Mouse (Mus musculus): ENCODE results near the gene Slc6a19.

DNA sequence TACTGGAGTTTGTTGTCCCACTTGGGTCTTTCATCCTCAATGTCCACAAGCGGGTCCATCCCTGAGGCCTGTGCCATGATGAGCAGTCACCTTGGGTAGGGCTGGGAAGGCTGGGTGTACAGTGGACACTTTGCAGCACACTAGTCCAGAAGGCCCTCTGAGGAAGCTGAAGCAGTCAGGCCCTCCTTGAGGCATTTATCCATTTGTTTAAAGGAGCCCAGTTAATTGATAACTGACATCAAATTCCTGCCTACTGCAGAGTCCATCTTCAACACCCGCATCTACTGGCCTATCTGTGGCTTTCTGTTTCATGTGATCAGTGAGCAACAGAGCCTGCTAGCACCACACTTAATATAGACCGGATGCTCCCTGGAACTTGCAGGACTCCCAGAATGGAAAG is 26.8 kb downstream of the Slc6a19 start, which contains the start of gene Slc6a18:
- no peak for TF ChIP-seq CTCF (IDR thresholded peaks at IDR 0.05; ENCODE audit: low read depth)
- no peak for TF ChIP-seq EP300 (IDR thresholded peaks at IDR 0.05; ENCODE audit: low read depth)

Measured in liver, embryonic 14.5 days (tissue).